Mouse (Mus musculus) CH12.LX (cell line): Measurements from ENCODE around the gene Fads1. TPM values are rescaled to one million over a fixed set of nuclear protein-coding genes. Genes with fewer than 3 reads are reported as not detected.

Experiments used
- DNase-seq: peaks from one replicate; pipeline ENCODE4 v3.0.0-alpha.2; 2013; ENCODE audit errors: extremely low read depth
- H3K27ac ChIP-seq: 2 replicates; pipeline ENCODE4 v1.5.1; 2012; ENCODE audit warnings: low read depth, mild to moderate bottlenecking, control low read depth, moderate library complexity; ENCODE audit not compliant: insufficient read depth
- H3K27me3 ChIP-seq: replicated peaks from 2 replicates; pipeline ENCODE3; 2012; ENCODE audit warnings: inconsistent platforms
- H3K36me3 ChIP-seq, 2 experiments: replicated peaks in 1 of 2; 2 replicates each; pipeline versions ENCODE3 to v1.6.1; 2012; ENCODE audit warnings: inconsistent platforms in 1 of 2, low read length in 1 of 2, mild to moderate bottlenecking in 1 of 2, mixed read lengths in 1 of 2, moderate library complexity in 1 of 2; ENCODE audit not compliant: control insufficient read depth in 1 of 2, insufficient read depth in 1 of 2
- H3K4me1 ChIP-seq, 2 experiments: 2 replicates each; pipeline ENCODE4 v1.6.1; 2012; ENCODE audit warnings: inconsistent platforms in 1 of 2, moderate library complexity in 1 of 2; ENCODE audit not compliant: insufficient read depth in 2 of 2, control insufficient read depth in 1 of 2
- H3K4me2 ChIP-seq: 2 replicates; pipeline ENCODE4 v1.6.1; 2012; ENCODE audit warnings: low read depth, mild to moderate bottlenecking, control low read depth; ENCODE audit not compliant: poor library complexity, insufficient read depth, severe bottlenecking
- H3K4me3 ChIP-seq, 3 experiments: fragments of 150-350 bp in 1 of 3; sonication (generic) in 1 of 3; replicated peaks in 1 of 3; 2 replicates each; pipeline versions ENCODE3 to v1.5.1; 2011 to 2012; ENCODE audit warnings: low read depth in 2 of 3, low read length in 2 of 3, mild to moderate bottlenecking in 2 of 3, moderate library complexity in 2 of 3, control low read depth in 1 of 3, improper control_type of control experiment in 1 of 3, inconsistent platforms in 1 of 3, mixed read lengths in 1 of 3; ENCODE audit not compliant: poor library complexity in 1 of 3
- H3K79me2 ChIP-seq: replicated peaks from 2 replicates; pipeline ENCODE4 v1.6.1; 2012; ENCODE audit warnings: mild to moderate bottlenecking, moderate library complexity; ENCODE audit not compliant: control insufficient read depth, poor library complexity, insufficient read depth, severe bottlenecking; ENCODE audit errors: extremely low read depth
- H3K9ac ChIP-seq: 2 replicates; pipeline ENCODE4 v1.6.1; 2012; ENCODE audit warnings: low read depth, mild to moderate bottlenecking, control low read depth, moderate library complexity; ENCODE audit not compliant: insufficient read depth
- H3K9me3 ChIP-seq: replicated peaks from 2 replicates; pipeline ENCODE3; 2012; ENCODE audit warnings: low read length, inconsistent platforms, mixed read lengths
- BHLHE40 ChIP-seq: IDR thresholded peaks from 2 replicates; pipeline ENCODE4 v1.6.1; 2011; ENCODE audit warnings: mild to moderate bottlenecking, low read depth, low read length, improper control_type of control experiment
- E2F4 ChIP-seq: IDR thresholded peaks from 2 replicates; pipeline ENCODE4 v1.6.1; 2011; ENCODE audit warnings: low read depth, low read length, improper control_type of control experiment; ENCODE audit not compliant: insufficient replicate concordance
- EP300 ChIP-seq: IDR thresholded peaks from 2 replicates; pipeline ENCODE4 v1.6.1; 2011; ENCODE audit warnings: low read length, improper control_type of control experiment
- ETS1 ChIP-seq: conservative IDR thresholded peaks from 2 replicates; pipeline ENCODE4 v1.6.1; 2012; ENCODE audit warnings: low read depth, mild to moderate bottlenecking, inconsistent platforms, low read length, improper control_type of control experiment, moderate library complexity
- IRF4 ChIP-seq: IDR thresholded peaks from 2 replicates; pipeline ENCODE4 v1.6.1; 2014; ENCODE audit warnings: low read depth, mild to moderate bottlenecking, inconsistent platforms, low read length, improper control_type of control experiment
- JUND ChIP-seq: conservative IDR thresholded peaks from 2 replicates; pipeline ENCODE4 v1.6.1; 2011; ENCODE audit warnings: low read depth, low read length, improper control_type of control experiment
- MAX ChIP-seq: IDR thresholded peaks from 2 replicates; pipeline ENCODE4 v1.6.1; 2011; ENCODE audit warnings: low read length, improper control_type of control experiment
- MEF2A ChIP-seq: IDR thresholded peaks from 2 replicates; pipeline ENCODE4 v1.6.1; 2014; ENCODE audit warnings: low read depth, mild to moderate bottlenecking, inconsistent platforms, low read length, improper control_type of control experiment, borderline replicate concordance
- MXI1 ChIP-seq: IDR thresholded peaks from 2 replicates; pipeline ENCODE4 v1.6.1; 2011; ENCODE audit warnings: mild to moderate bottlenecking, low read depth, low read length, improper control_type of control experiment
- MYC ChIP-seq: IDR thresholded peaks from 2 replicates; pipeline ENCODE4 v1.6.1; 2011; ENCODE audit warnings: low read depth, mild to moderate bottlenecking, improper control_type of control experiment, low read length
- POLR2A ChIP-seq: IDR thresholded peaks from 2 replicates; pipeline ENCODE4 v1.6.1; 2011; ENCODE audit warnings: low read depth, mild to moderate bottlenecking, improper control_type of control experiment, low read length
- RAD21 ChIP-seq: IDR thresholded peaks from 2 replicates; pipeline ENCODE4 v1.6.1; 2011; ENCODE audit warnings: low read depth, mild to moderate bottlenecking, low read length, improper control_type of control experiment, moderate library complexity
- RCOR1 ChIP-seq: conservative IDR thresholded peaks from 2 replicates; pipeline ENCODE4 v1.6.1; 2012; ENCODE audit warnings: low read depth, mild to moderate bottlenecking, inconsistent platforms, low read length, improper control_type of control experiment
- TBP ChIP-seq: conservative IDR thresholded peaks from 2 replicates; pipeline ENCODE4 v1.6.1; 2011; ENCODE audit warnings: low read depth, low read length, improper control_type of control experiment
- TCF12 ChIP-seq: IDR thresholded peaks from 2 replicates; pipeline ENCODE4 v1.6.1; 2014; ENCODE audit warnings: low read depth, mild to moderate bottlenecking, inconsistent platforms, low read length, improper control_type of control experiment
- UBTF ChIP-seq: IDR thresholded peaks from 2 replicates; pipeline ENCODE4 v1.6.1; 2012; ENCODE audit warnings: low read depth, mild to moderate bottlenecking, inconsistent platforms, low read length, improper control_type of control experiment, moderate library complexity
- USF1 ChIP-seq: IDR thresholded peaks from 2 replicates; pipeline ENCODE4 v1.6.1; 2014; ENCODE audit warnings: low read depth, mild to moderate bottlenecking, inconsistent platforms, low read length, improper control_type of control experiment
- ZC3H11A ChIP-seq: IDR thresholded peaks from 2 replicates; pipeline ENCODE4 v1.6.1; 2012; ENCODE audit warnings: low read depth, mild to moderate bottlenecking, inconsistent platforms, low read length, improper control_type of control experiment
- ZNF384 ChIP-seq: IDR thresholded peaks from 2 replicates; pipeline ENCODE4 v1.6.1; 2012; ENCODE audit warnings: low read depth, low read length, improper control_type of control experiment, inconsistent platforms
- dilution Hi-C: fragments of 300-500 bp; cut with MboI; formaldehyde crosslinking; loops from 2 replicates; pipeline ENCODE4 v1.14.3; 2020; ENCODE audit warnings: low sequenced_read_pairs; ENCODE audit not compliant: extremely low pct_unique_long_range_greater_than_20kb, extremely low pct_ligation_motif_present
- in situ Hi-C: fragments of 300-500 bp; cut with MboI; formaldehyde crosslinking; loops from 3 replicates; pipeline ENCODE4 v1.14.3; 2019; ENCODE audit warnings: low sequenced_read_pairs, low pct_ligation_motif_present, low pct_unique_long_range_greater_than_20kb, mixed read lengths
- polyA plus RNA-seq: library from polyadenylated mRNA; unstranded; fragments of >175 nt; gene quantifications from 2 replicates; pipeline ENCODE4 v1.2.1, GENCODE M21; 2012; ENCODE audit warnings: low read depth; ENCODE audit not compliant: insufficient read length
- total RNA-seq, 2 experiments: library from RNA; depleted of rRNA; stranded (reverse); fragments of 300-350 nt in 1 of 2; fragments of >200 nt in 1 of 2; gene quantifications; 2 replicates each; pipeline ENCODE4 v1.2.3; 2012 to 2014

The Fads1 gene
- total and polyA plus RNA-seq, 3 experiments: 30.6 to 44.7 (median 37.2) TPM

GRCm38 (mm10) chr19:10176477-10176876 lies 6.2 kb upstream of the Fads1 start:
- H3K4me3 ChIP-seq: no peak overlapping the region
- H3K36me3 ChIP-seq: no peaks in the 10 kb centered on the region
- in situ Hi-C loops: no loop called here
- H3K27me3 ChIP-seq: no peaks in the 10 kb centered on the region
- dilution Hi-C loops: no loop called here
- H3K4me1 ChIP-seq: peaks cover 9 to 27% of the 10 kb centered on the region in 2 experiments
- no peaks in the 10 kb centered on the region for H3K79me2 ChIP-seq
- no peak overlapping the region for H3K27ac ChIP-seq
- no peak overlapping the region for H3K9ac ChIP-seq
- no peak overlapping the region for H3K4me2 ChIP-seq
- peaks cover 3% of the 10 kb centered on the region for H3K9me3 ChIP-seq
- TF ChIP-seq TBP: no peak
- TF ChIP-seq TCF12: no peak
- DNase-seq: no peak

- TF ChIP-seq EP300 (no peak), IRF4 (no peak), RAD21 (no peak), E2F4 (no peak), MAX (no peak), RCOR1 (no peak), USF1 (no peak), ZNF384 (no peak), BHLHE40 (no peak), ZC3H11A (no peak), POLR2A (no peak), ETS1 (no peak), UBTF (no peak), MEF2A (no peak), JUND (no peak), MYC (no peak), TCF12 (no peak), MXI1 (no peak)
- no peak for DNase-seq
- H3K79me2 ChIP-seq: no peaks in the 10 kb centered on the region
- peaks cover 10 to 25% of the 10 kb centered on the region in 2 experiments for H3K4me1 ChIP-seq
- dilution Hi-C loops: no loop called here
- H3K4me3 ChIP-seq: no peak overlapping the region
- H3K27ac ChIP-seq: no peak overlapping the region
- H3K36me3 ChIP-seq: no peaks in the 10 kb centered on the region
- H3K27me3 ChIP-seq: no peaks in the 10 kb centered on the region
- peaks cover 3% of the 10 kb centered on the region for H3K9me3 ChIP-seq
- in situ Hi-C loops: no loop called here
- no peak overlapping the region for H3K9ac ChIP-seq
- H3K4me2 ChIP-seq: no peak overlapping the region
Observed at GRCm38 (mm10) chr19:10176941-10177372, 5.7 kb upstream of the Fads1 start.
